Comparison of ENCODE assay signal across 8 mouse cellular contexts in genomic region chr11:77850401-77851244, GRCm38 (mm10). TPM values are rescaled to one million over a fixed set of nuclear protein-coding genes. Genes with fewer than 3 reads are reported as not detected.
DNase-seq lines count a peak whose midpoint lies in the region; ATAC-seq lines count a peak whose summit lies in the region.

No protein-coding gene starts in this region.

- ATAC-seq in kidney, embryonic 16.5 days (ENCODE audit: low FRiP score, low TSS enrichment), result no peak
- ATAC-seq in embryonic facial prominence, embryonic 12.5 days (ENCODE audit: insufficient number of reproducible peaks, insufficient read depth, low FRiP score, low TSS enrichment), result peak; percentile 41; the same call in 1 of the 2 replicates
- peak; percentile 71 for ATAC-seq in hindbrain, embryonic 11.5 days (ENCODE audit: low FRiP score)
- ATAC-seq in limb, embryonic 13.5 days (ENCODE audit: low FRiP score, low read depth), result peak; percentile 34; the same call in 1 of the 2 replicates
- 0 out of 2 replicates have a peak, but pooled peaks have one; percentile 11 for ATAC-seq in stomach, embryonic 16.5 days (ENCODE audit: insufficient read depth, low FRiP score)

- no peak overlapping the region for H3K4me3 ChIP-seq in kidney, embryonic 16.5 days (ENCODE audit: low read length)
- no peak overlapping the region for H3K4me3 ChIP-seq in embryonic facial prominence, embryonic 12.5 days
- no peak overlapping the region for H3K4me3 ChIP-seq in hindbrain, embryonic 11.5 days (ENCODE audit: low read depth, low read length)
- no peak overlapping the region for H3K4me3 ChIP-seq in limb, embryonic 13.5 days
- no peak overlapping the region for H3K4me3 ChIP-seq in stomach, embryonic 16.5 days (replicated peaks; ENCODE audit: low read length)

- H3K27me3 ChIP-seq in kidney, embryonic 16.5 days (ENCODE audit: insufficient read depth, low read length), result peaks cover 4% of the 10 kb centered on the region
- H3K27me3 ChIP-seq in embryonic facial prominence, embryonic 12.5 days, result 0 out of 2 replicates have a peak, but pooled peaks cover 8% of the 10 kb centered on the region
- H3K27me3 ChIP-seq in hindbrain, embryonic 11.5 days (ENCODE audit: control insufficient read depth, insufficient read depth, low read length), result no peaks in the 10 kb centered on the region
- H3K27me3 ChIP-seq in limb, embryonic 13.5 days, result peaks cover 19% of the 10 kb centered on the region; the same call in 1 of the 2 replicates
- no peaks in the 10 kb centered on the region for H3K27me3 ChIP-seq in stomach, embryonic 16.5 days (ENCODE audit: control insufficient read depth, insufficient read depth, low read length)

- no peak overlapping the region for H3K9ac ChIP-seq in kidney, embryonic 16.5 days (replicated peaks; ENCODE audit: low read length)
- H3K9ac ChIP-seq in embryonic facial prominence, embryonic 12.5 days, result no peak overlapping the region
- peak overlapping the region; percentile 34; the same call in 1 of the 2 replicates for H3K9ac ChIP-seq in hindbrain, embryonic 11.5 days (ENCODE audit: low read depth, low read length)
- peak overlapping the region; percentile 3; the same call in 1 of the 2 replicates for H3K9ac ChIP-seq in limb, embryonic 13.5 days
- no peak overlapping the region; the same call in 1 of the 2 replicates for H3K9ac ChIP-seq in stomach, embryonic 16.5 days (ENCODE audit: low read length)

- 47% methylated on average over 24 of the region's 24 CpGs for WGBS in kidney, embryonic 16.5 days
- WGBS in embryonic facial prominence, embryonic 12.5 days, result 54% methylated on average over 24 of the region's 24 CpGs
- WGBS in hindbrain, embryonic 11.5 days, result 41% methylated on average over 24 of the region's 24 CpGs
- 36% methylated on average over 24 of the region's 24 CpGs for WGBS in limb, embryonic 13.5 days
- WGBS in stomach, embryonic 16.5 days, result 46% methylated on average over 24 of the region's 24 CpGs

- H3K4me1 ChIP-seq in kidney, embryonic 16.5 days (ENCODE audit: insufficient read depth, low read length), result peaks cover 31% of the 10 kb centered on the region
- H3K4me1 ChIP-seq in embryonic facial prominence, embryonic 12.5 days, result peaks cover 31% of the 10 kb centered on the region
- peaks cover 8% of the 10 kb centered on the region for H3K4me1 ChIP-seq in hindbrain, embryonic 11.5 days (replicated peaks; ENCODE audit: control insufficient read depth, insufficient read depth, low read length)
- H3K4me1 ChIP-seq in limb, embryonic 13.5 days, result peaks cover 27% of the 10 kb centered on the region
- 0 out of 2 replicates have a peak, but pooled peaks cover 7% of the 10 kb centered on the region for H3K4me1 ChIP-seq in stomach, embryonic 16.5 days (ENCODE audit: control insufficient read depth, insufficient read depth, low read length)

- H3K27ac ChIP-seq in kidney, embryonic 16.5 days (ENCODE audit: low read length), result no peak overlapping the region
- peak overlapping the region; percentile 46; the same call in 1 of the 2 replicates for H3K27ac ChIP-seq in embryonic facial prominence, embryonic 12.5 days
- peak overlapping the region; percentile 75 for H3K27ac ChIP-seq in hindbrain, embryonic 11.5 days (ENCODE audit: low read depth, low read length)
- H3K27ac ChIP-seq in limb, embryonic 13.5 days, result peak overlapping the region; percentile 52; the same call in 1 of the 2 replicates
- H3K27ac ChIP-seq in stomach, embryonic 16.5 days (ENCODE audit: low read length), result 0 out of 2 replicates have a peak overlapping the region, but pooled peaks have one; percentile 30

- no peaks in the 10 kb centered on the region for H3K9me3 ChIP-seq in kidney, embryonic 16.5 days (ENCODE audit: low read length)
- H3K9me3 ChIP-seq in embryonic facial prominence, embryonic 12.5 days, result no peaks in the 10 kb centered on the region
- no peaks in the 10 kb centered on the region for H3K9me3 ChIP-seq in hindbrain, embryonic 11.5 days (ENCODE audit: control insufficient read depth, low read length)
- no peaks in the 10 kb centered on the region for H3K9me3 ChIP-seq in limb, embryonic 13.5 days
- no peaks in the 10 kb centered on the region for H3K9me3 ChIP-seq in stomach, embryonic 16.5 days (replicated peaks; ENCODE audit: control insufficient read depth, low read length)

- peaks cover 37% of the 10 kb centered on the region for H3K36me3 ChIP-seq in kidney, embryonic 16.5 days (ENCODE audit: insufficient read depth, low read length)
- H3K36me3 ChIP-seq in embryonic facial prominence, embryonic 12.5 days, result peaks cover 65% of the 10 kb centered on the region
- peaks cover 5% of the 10 kb centered on the region for H3K36me3 ChIP-seq in hindbrain, embryonic 11.5 days (ENCODE audit: control insufficient read depth, insufficient read depth, low read length)
- H3K36me3 ChIP-seq in limb, embryonic 13.5 days, result peaks cover 87% of the 10 kb centered on the region
- 0 out of 2 replicates have a peak, but pooled peaks cover 10% of the 10 kb centered on the region for H3K36me3 ChIP-seq in stomach, embryonic 16.5 days (ENCODE audit: control insufficient read depth, insufficient read depth, low read length)

- no peak for DNase-seq in kidney, postnatal 36 days
- DNase-seq in hindbrain, embryonic 11.5 days (ENCODE audit: low spot score), result peak; percentile 57
- DNase-seq in kidney, adult 18-20 months, result no peak
- no peak for DNase-seq in adrenal gland, postnatal 4 days (ENCODE audit: low spot score in 2 of 2)

- 0 out of 2 replicates have a peak overlapping the region, but pooled peaks have one; percentile 10 for H3K4me2 ChIP-seq in kidney, embryonic 16.5 days (replicated peaks; ENCODE audit: low read depth, low read length)
- H3K4me2 ChIP-seq in embryonic facial prominence, embryonic 12.5 days (replicated peaks), result 0 out of 2 replicates have a peak overlapping the region, but pooled peaks have one; percentile 9
- peak overlapping the region; percentile 11; the same call in 1 of the 2 replicates for H3K4me2 ChIP-seq in hindbrain, embryonic 11.5 days (replicated peaks; ENCODE audit: low read depth, low read length)
- peak overlapping the region; percentile 11 for H3K4me2 ChIP-seq in limb, embryonic 13.5 days (replicated peaks)
- H3K4me2 ChIP-seq in stomach, embryonic 16.5 days (ENCODE audit: low read depth, low read length), result no peak overlapping the region

RNA-seq across cellular contexts. Expression of gene Pipox, which starts 43.3 kb away (rescaled TPM):
- polyA plus RNA-seq in kidney, embryonic 16.5 days (2015; fragmentation: Nextera tagmentation; extraction: Ambion mirVana), result 14.7 and 16.0 TPM in 2 replicates
- polyA plus RNA-seq in embryonic facial prominence, embryonic 12.5 days (2016; fragmentation: Nextera tagmentation; extraction: Ambion mirVana), result 1.7 and 3.2 TPM in 2 replicates
- 7.6 and 8.6 TPM in 2 replicates for polyA plus RNA-seq in hindbrain, embryonic 11.5 days (2014; fragmentation: Nextera tagmentation; extraction: Ambion mirVana)
- 0.66 and 1.4 TPM in 2 replicates for polyA plus RNA-seq in limb, embryonic 13.5 days (2015; fragmentation: Nextera tagmentation; extraction: Ambion mirVana)
- 20.8 and 23.5 TPM in 2 replicates for polyA plus RNA-seq in stomach, embryonic 16.5 days (2015; fragmentation: Nextera tagmentation; extraction: Ambion mirVana)
- total RNA-seq in adrenal gland, postnatal 4 days (2021), result 10 to 100 TPM in 1 of 2 experiments, 1 to 10 TPM in 1; 9.1 to 16.9 TPM

Comparison
In these comparisons a context has a peak if more than half of its experiments do, and no peak if none do; other contexts are left out.
1. H3K9ac ChIP-seq: peak in hindbrain, embryonic 11.5 days (single experiment) and limb, embryonic 13.5 days (single experiment); none in kidney, embryonic 16.5 days (single experiment), embryonic facial prominence, embryonic 12.5 days (single experiment) and stomach, embryonic 16.5 days (single experiment).